Mouse (Mus musculus) adrenal gland, adult 2 months (tissue): ENCODE measurements around the gene Mfsd5. TPM values are rescaled to one million over a fixed set of nuclear protein-coding genes. Genes with fewer than 3 reads are reported as not detected.

Source experiments
- polyA plus RNA-seq: library from polyadenylated mRNA; depleted of rRNA; stranded (reverse); fragments of >200 nt; gene quantifications from 2 replicates; pipeline ENCODE4 v1.2.3, GENCODE M21; 2012; rRNA removed
- total RNA-seq, 2 experiments: library from RNA; stranded (reverse); gene quantifications; 2 replicates each; pipeline ENCODE4 v1.2.3; 2021

The Mfsd5 gene
- total and polyA plus RNA-seq, 3 experiments, result 38.2 to 108 (median 46.3) TPM

Other genes starting within 250 kb of the Mfsd5 start
- gene Eif4b, start 205.7 kb upstream of the Mfsd5 start, total RNA-seq, result 100 to 1,000 TPM; 230 to 238 TPM
- 28.8 and 43.7 TPM in 2 replicates for gene Eif4b, start 205.7 kb upstream of the Mfsd5 start, polyA plus RNA-seq
- 10 to 100 TPM; 75.2 to 91.8 TPM for gene Tns2, start 179.0 kb upstream of the Mfsd5 start, total RNA-seq
- 101 and 107 TPM in 2 replicates for gene Tns2, start 179.0 kb upstream of the Mfsd5 start, polyA plus RNA-seq
- 10 to 100 TPM; 27.4 to 48.9 TPM for gene Spryd3, start 143.2 kb upstream of the Mfsd5 start, total RNA-seq
- gene Spryd3, start 143.2 kb upstream of the Mfsd5 start, polyA plus RNA-seq, result 38.3 and 48.4 TPM in 2 replicates
- 10 to 100 TPM; 37.7 to 71.0 TPM for gene Igfbp6, start 135.1 kb upstream of the Mfsd5 start, total RNA-seq
- gene Igfbp6, start 135.1 kb upstream of the Mfsd5 start, polyA plus RNA-seq, result 65.0 and 78.9 TPM in 2 replicates
- under 1 TPM; 0.35 to 0.49 TPM for gene Soat2, start 128.9 kb upstream of the Mfsd5 start, total RNA-seq
- gene Soat2, start 128.9 kb upstream of the Mfsd5 start, polyA plus RNA-seq, result 0.88 and 0.92 TPM in 2 replicates
- gene Zfp740, start 76.2 kb upstream of the Mfsd5 start, total RNA-seq, result 10 to 100 TPM; 48.6 to 60.7 TPM
- gene Zfp740, start 76.2 kb upstream of the Mfsd5 start, polyA plus RNA-seq, result 13.9 and 14.4 TPM in 2 replicates
- gene Csad, start 74.7 kb upstream of the Mfsd5 start, total RNA-seq, result 100 to 1,000 TPM in 1 of 2 experiments, 10 to 100 TPM in 1; 71.2 to 106 TPM
- gene Csad, start 74.7 kb upstream of the Mfsd5 start, polyA plus RNA-seq, result 128 and 216 TPM in 2 replicates
- gene Itgb7, start 47.5 kb upstream of the Mfsd5 start, total RNA-seq, result 1 to 10 TPM; 2.0 to 4.7 TPM
- gene Itgb7, start 47.5 kb upstream of the Mfsd5 start, polyA plus RNA-seq, result 2.3 and 2.4 TPM in 2 replicates
- 10 to 100 TPM; 21.0 to 35.8 TPM for gene Rarg, start 21.9 kb upstream of the Mfsd5 start, total RNA-seq
- 29.9 and 32.4 TPM in 2 replicates for gene Rarg, start 21.9 kb upstream of the Mfsd5 start, polyA plus RNA-seq
- gene Gm9918, start 8.9 kb upstream of the Mfsd5 start, total RNA-seq, result not detected
- 0.47 and 0.87 TPM in 2 replicates for gene Gm9918, start 8.9 kb upstream of the Mfsd5 start, polyA plus RNA-seq
- 1 to 10 TPM in 1 of 2 experiments, under 1 TPM in 1; 0.86 to 2.5 TPM for gene Espl1, start 16.8 kb downstream of the Mfsd5 start, total RNA-seq
- gene Espl1, start 16.8 kb downstream of the Mfsd5 start, polyA plus RNA-seq, result 1.8 and 2.2 TPM in 2 replicates
- gene Pfdn5, start 46.7 kb downstream of the Mfsd5 start, total RNA-seq, result 100 to 1,000 TPM; 416 to 441 TPM
- 19.1 and 19.8 TPM in 2 replicates for gene Pfdn5, start 46.7 kb downstream of the Mfsd5 start, polyA plus RNA-seq
- 10 to 100 TPM; 54.1 to 60.3 TPM for gene Myg1, start 52.3 kb downstream of the Mfsd5 start, total RNA-seq
- gene Myg1, start 52.3 kb downstream of the Mfsd5 start, polyA plus RNA-seq, result 73.3 and 77.5 TPM in 2 replicates
- gene Aaas, start 71.3 kb downstream of the Mfsd5 start, total RNA-seq, result 10 to 100 TPM; 16.8 to 18.1 TPM
- gene Aaas, start 71.3 kb downstream of the Mfsd5 start, polyA plus RNA-seq, result 44.9 and 46.6 TPM in 2 replicates
- under 1 TPM; 0.09 to 0.14 TPM for gene Sp7, start 87.7 kb downstream of the Mfsd5 start, total RNA-seq
- gene Sp7, start 87.7 kb downstream of the Mfsd5 start, polyA plus RNA-seq, result 0.50 and 0.55 TPM in 2 replicates
- gene Sp1, start 126.7 kb downstream of the Mfsd5 start, total RNA-seq, result 10 to 100 TPM; 71.7 to 72.1 TPM
- 8.5 and 11.1 TPM in 2 replicates for gene Sp1, start 126.7 kb downstream of the Mfsd5 start, polyA plus RNA-seq
- gene Amhr2, start 165.9 kb downstream of the Mfsd5 start, total RNA-seq, result 1 to 10 TPM; 1.0 to 1.6 TPM
- 1.3 and 2.5 TPM in 2 replicates for gene Amhr2, start 165.9 kb downstream of the Mfsd5 start, polyA plus RNA-seq
- gene Prr13, start 179.6 kb downstream of the Mfsd5 start, total RNA-seq, result 100 to 1,000 TPM; 105 to 197 TPM
- 213 and 313 TPM in 2 replicates for gene Prr13, start 179.6 kb downstream of the Mfsd5 start, polyA plus RNA-seq
- 100 to 1,000 TPM; 641 to 760 TPM for gene Pcbp2, start 191.1 kb downstream of the Mfsd5 start, total RNA-seq
- gene Pcbp2, start 191.1 kb downstream of the Mfsd5 start, polyA plus RNA-seq, result 388 and 545 TPM in 2 replicates
- gene Gm10337, start 224.3 kb downstream of the Mfsd5 start, total RNA-seq, result not detected
- not detected in 2 replicates for gene Gm10337, start 224.3 kb downstream of the Mfsd5 start, polyA plus RNA-seq
- 10 to 100 TPM in 1 of 2 experiments, 1 to 10 TPM in 1; 5.2 to 15.1 TPM for gene Map3k12, start 237.6 kb downstream of the Mfsd5 start, total RNA-seq
- 10.6 and 12.0 TPM in 2 replicates for gene Map3k12, start 237.6 kb downstream of the Mfsd5 start, polyA plus RNA-seq
- 10 to 100 TPM; 30.5 to 32.5 TPM for gene Tarbp2, start 238.7 kb downstream of the Mfsd5 start, total RNA-seq
- gene Tarbp2, start 238.7 kb downstream of the Mfsd5 start, polyA plus RNA-seq, result 60.7 and 64.1 TPM in 2 replicates
- gene Npff, start 245.5 kb downstream of the Mfsd5 start, total RNA-seq, result 1 to 10 TPM in 1 of 2 experiments, under 1 TPM in 1; 0.62 to 2.1 TPM
- 2.9 and 4.0 TPM in 2 replicates for gene Npff, start 245.5 kb downstream of the Mfsd5 start, polyA plus RNA-seq